Mouse (Mus musculus) kidney, postnatal 0 days (tissue): ENCODE results near the gene Radil. TPM values are rescaled to one million over a fixed set of nuclear protein-coding genes. Genes with fewer than 3 reads are reported as not detected.

Source experiments
- ATAC-seq: fragments of 200-750 bp; cut with Nextera tagmentation; replicated peaks from 2 replicates; pipeline ENCODE4 v1.8.0; 2017; ENCODE audit warnings: low read depth, moderate number of reproducible peaks, moderate TSS enrichment, moderate library complexity; ENCODE audit not compliant: low FRiP score
- DNase-seq: peaks from one replicate; pipeline ENCODE4 v3.0.0-alpha.2; 2016; ENCODE audit warnings: low spot score
- H3K27ac ChIP-seq: fragments of 300-500 bp; sonication (generic); 2 replicates; pipeline ENCODE4 v1.5.1; 2014; ENCODE audit warnings: mild to moderate bottlenecking
- H3K27me3 ChIP-seq: fragments of 300-500 bp; sonication (generic); 2 replicates; pipeline ENCODE4 v1.6.1; 2014; ENCODE audit warnings: low read length, mixed read lengths; ENCODE audit not compliant: insufficient read depth
- H3K36me3 ChIP-seq: fragments of 300-500 bp; sonication (generic); 2 replicates; pipeline ENCODE4 v1.6.1; 2014; ENCODE audit warnings: low read length, mixed read lengths; ENCODE audit not compliant: insufficient read depth
- H3K4me1 ChIP-seq: fragments of 300-500 bp; sonication (generic); replicated peaks from 2 replicates; pipeline ENCODE4 v1.6.1; 2014; ENCODE audit warnings: antibody characterized with exemption, low read length, mixed read lengths; ENCODE audit not compliant: insufficient read depth
- H3K4me2 ChIP-seq: fragments of 300-500 bp; sonication (generic); 2 replicates; pipeline ENCODE4 v1.6.1; 2014; ENCODE audit warnings: mild to moderate bottlenecking, low read length, moderate library complexity, mixed read lengths
- H3K4me3 ChIP-seq: fragments of 300-500 bp; sonication (generic); replicated peaks from 2 replicates; pipeline ENCODE4 v1.5.1; 2014; ENCODE audit warnings: low read depth, low read length
- H3K9ac ChIP-seq: fragments of 300-500 bp; sonication (generic); 2 replicates; pipeline ENCODE4 v1.6.1; 2014; ENCODE audit warnings: low read depth, low read length
- H3K9me3 ChIP-seq: fragments of 300-500 bp; sonication (generic); replicated peaks from 2 replicates; pipeline ENCODE4 v1.6.1; 2016; ENCODE audit warnings: low read length, inconsistent platforms, mixed read lengths
- CTCF ChIP-seq: IDR thresholded peaks from 2 replicates; pipeline ENCODE4 v1.5.1; 2016; ENCODE audit warnings: antibody characterized with exemption, low read depth, mild to moderate bottlenecking, moderate library complexity
- WGBS: fragments of 180-500 bp; shearing (Covaris S2); extraction: QIAGEN DNeasy Blood & Tissue Kit; methylation state at CpG from one replicate; pipeline ENCODE4 v1.1.7; 2014; 5-methylcytosine and 5-hydroxymethylcytosine counted together
- polyA plus RNA-seq: library from polyadenylated mRNA; unstranded; fragments of >200 nt; fragmentation: Nextera tagmentation; extraction: Ambion mirVana; gene quantifications from 2 replicates; pipeline ENCODE4 v1.2.1, GENCODE M21; 2015

Gene Radil
- 0.61 and 1.2 TPM in 2 replicates for polyA plus RNA-seq

DNA sequence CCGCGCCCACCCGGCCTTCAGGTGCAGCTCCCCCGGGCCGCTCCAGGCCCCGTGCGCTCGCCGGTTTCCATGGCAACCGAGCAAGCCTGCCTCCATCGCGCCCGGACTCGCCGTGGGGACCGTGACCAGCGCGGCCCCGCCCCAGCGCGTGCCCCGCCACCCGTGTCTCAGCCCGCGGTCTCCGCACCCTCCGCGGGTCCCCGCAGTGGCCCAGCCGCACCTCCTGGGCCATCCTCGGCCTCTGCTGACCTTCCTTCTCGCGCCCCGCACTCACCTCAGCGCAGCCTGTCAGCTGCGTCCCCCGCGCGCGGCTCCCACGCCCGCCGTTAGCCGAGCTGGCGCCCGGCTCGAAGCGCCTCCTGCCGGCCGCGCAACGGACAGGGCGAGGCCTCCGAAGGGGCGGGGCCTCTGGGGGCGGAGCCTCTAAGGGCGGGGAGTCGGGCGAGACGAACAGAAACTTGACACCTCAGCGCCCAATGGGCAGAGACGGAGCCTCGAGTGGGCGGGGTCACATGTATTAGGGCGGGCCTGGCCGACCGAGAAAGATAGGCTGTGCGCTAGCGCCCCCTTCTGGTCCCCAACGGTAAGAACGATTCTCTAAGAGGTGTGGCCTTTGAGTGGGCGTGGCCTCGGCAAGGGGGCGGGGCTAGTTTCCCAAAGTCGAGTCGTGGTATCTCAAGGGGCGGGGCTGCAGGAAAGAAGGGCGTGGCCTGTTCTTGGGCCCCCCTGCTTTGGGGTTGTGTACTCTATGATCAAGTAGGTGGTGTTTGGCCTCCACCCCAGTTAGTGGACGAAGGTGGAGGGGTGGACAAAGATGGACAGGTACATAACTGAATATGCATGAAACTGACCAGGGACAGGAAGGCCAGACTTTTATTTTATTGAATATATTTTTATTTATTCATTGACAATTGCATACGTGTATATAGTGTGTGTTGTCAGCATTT lies at the start of gene Radil:
Radil (minus strand) TSS at position 393 of the 947 bp plus-strand sequence.
- peak; percentile 90 for TF ChIP-seq CTCF
- WGBS = 2% methylated on average over 79 of the region's 80 CpGs
- DNase-seq (peak; percentile 99), ATAC-seq (peak; percentile 93)
- Histone ChIP-seq H3K9ac (peak within 1 kb of the TSS; percentile 51; the same call in 1 of the 2 replicates), H3K4me2 (peak within 1 kb of the TSS; percentile 99), H3K36me3 (no peaks in the 10 kb centered on the region), H3K27me3 (no peaks in the 10 kb centered on the region), H3K9me3 (no peaks in the 10 kb centered on the region), H3K27ac (0 out of 2 replicates have a peak within 1 kb of the TSS, but pooled peaks have one; percentile 19), H3K4me1 (peaks cover 9% of the 10 kb centered on the region; the same call in 1 of the 2 replicates), H3K4me3 (peak within 1 kb of the TSS; percentile 59)

DNA sequence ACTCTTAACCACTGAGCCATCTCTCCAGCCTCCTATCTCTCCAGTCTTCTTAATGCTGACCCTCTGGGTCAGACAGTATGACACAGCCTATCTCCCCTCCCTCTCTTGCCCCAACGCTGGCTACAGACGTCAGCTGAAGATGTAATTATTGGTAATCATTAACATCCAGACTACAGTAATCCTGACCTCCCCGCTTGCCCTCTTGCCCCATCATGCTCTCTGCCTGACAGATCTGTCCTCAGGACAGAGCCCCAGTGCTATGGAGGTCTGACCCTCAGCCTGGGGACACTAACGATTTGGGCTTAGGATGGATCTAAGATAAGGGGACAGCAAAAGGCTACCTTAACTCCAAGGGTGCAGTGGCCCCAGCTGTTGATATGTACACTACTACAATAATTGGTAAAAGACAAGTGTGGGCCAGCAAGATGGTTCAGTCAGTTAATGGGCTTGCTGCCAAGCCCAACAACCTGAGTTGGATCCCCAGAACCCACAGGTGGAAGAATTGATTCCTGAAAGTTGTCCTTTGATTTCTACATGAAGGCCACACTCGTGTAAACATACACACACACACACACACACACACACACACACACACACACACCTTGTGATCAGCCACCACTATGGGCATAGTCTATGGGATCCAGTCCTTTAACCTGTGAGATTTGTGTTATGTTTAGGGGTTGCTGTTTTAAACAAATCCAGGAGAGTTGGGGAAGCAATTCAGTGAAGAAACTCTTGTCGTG lies 46.9 kb upstream of the Radil start:
- WGBS = 59% methylated on average over 6 of the region's 6 CpGs
- no peak overlapping the region for H3K4me3 ChIP-seq
- no peaks in the 10 kb centered on the region for H3K9me3 ChIP-seq
- H3K9ac ChIP-seq = no peak overlapping the region
- no peak overlapping the region for H3K27ac ChIP-seq
- no peak for TF ChIP-seq CTCF
- no peak overlapping the region for H3K4me2 ChIP-seq
- no peak for DNase-seq
- no peak for ATAC-seq
- H3K4me1 ChIP-seq = no peaks in the 10 kb centered on the region
- no peaks in the 10 kb centered on the region for H3K27me3 ChIP-seq
- H3K36me3 ChIP-seq = no peaks in the 10 kb centered on the region

DNA sequence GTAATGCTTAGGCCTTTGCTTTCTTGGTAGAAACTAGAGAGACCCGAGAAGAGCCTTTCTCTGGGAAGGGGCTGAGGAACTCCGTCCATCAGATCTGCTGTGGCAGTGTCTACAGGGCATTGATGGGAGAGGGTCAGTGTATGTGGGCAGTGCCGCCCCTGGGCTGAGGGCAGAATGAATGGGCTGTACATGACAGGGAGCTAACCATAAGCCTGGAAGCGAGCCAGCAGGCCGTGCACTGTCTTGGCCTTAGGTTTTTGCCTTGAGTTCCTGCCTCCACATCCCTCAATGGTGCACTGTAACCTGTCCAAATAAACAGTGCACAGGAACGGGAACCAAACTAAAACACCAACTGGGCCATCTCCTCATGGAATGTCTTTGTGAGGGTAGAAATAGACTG lies 45.8 kb upstream of the Radil start:
- ATAC-seq (no peak), DNase-seq (no peak)
- Histone ChIP-seq H3K27ac (no peak overlapping the region), H3K9me3 (no peaks in the 10 kb centered on the region), H3K27me3 (no peaks in the 10 kb centered on the region), H3K9ac (no peak overlapping the region), H3K36me3 (no peaks in the 10 kb centered on the region), H3K4me3 (no peak overlapping the region), H3K4me1 (no peaks in the 10 kb centered on the region), H3K4me2 (no peak overlapping the region)
- no peak for TF ChIP-seq CTCF
- 91% methylated on average over 6 of the region's 6 CpGs for WGBS

DNA sequence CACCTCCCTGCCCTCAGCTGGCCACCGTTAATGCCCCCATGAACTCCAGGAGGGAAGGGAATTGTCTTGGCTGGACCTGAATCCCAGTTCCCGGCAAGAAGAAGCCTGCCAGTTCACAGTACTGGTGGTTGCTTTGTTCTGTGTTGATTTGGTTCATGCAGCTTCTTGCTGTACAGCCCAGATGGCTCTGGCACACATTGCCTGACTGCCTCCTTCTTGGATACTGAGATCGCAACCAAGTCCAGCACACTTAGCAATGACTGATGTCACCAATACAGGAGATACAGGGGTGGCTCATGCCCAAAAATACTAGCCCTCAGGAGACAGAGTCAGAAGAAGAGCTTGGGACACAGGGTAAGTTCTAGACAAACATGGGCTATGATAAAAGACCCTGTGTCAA lies 44.8 kb upstream of the Radil start:
- H3K9me3 ChIP-seq = no peaks in the 10 kb centered on the region
- H3K4me2 ChIP-seq = no peak overlapping the region
- no peaks in the 10 kb centered on the region for H3K36me3 ChIP-seq
- H3K9ac ChIP-seq = no peak overlapping the region
- no peak for DNase-seq
- ATAC-seq = no peak
- no peak overlapping the region for H3K27ac ChIP-seq
- H3K4me3 ChIP-seq = no peak overlapping the region
- TF ChIP-seq CTCF = no peak
- 80% methylated on average over 3 of the region's 3 CpGs for WGBS
- no peaks in the 10 kb centered on the region for H3K27me3 ChIP-seq
- no peaks in the 10 kb centered on the region for H3K4me1 ChIP-seq

DNA sequence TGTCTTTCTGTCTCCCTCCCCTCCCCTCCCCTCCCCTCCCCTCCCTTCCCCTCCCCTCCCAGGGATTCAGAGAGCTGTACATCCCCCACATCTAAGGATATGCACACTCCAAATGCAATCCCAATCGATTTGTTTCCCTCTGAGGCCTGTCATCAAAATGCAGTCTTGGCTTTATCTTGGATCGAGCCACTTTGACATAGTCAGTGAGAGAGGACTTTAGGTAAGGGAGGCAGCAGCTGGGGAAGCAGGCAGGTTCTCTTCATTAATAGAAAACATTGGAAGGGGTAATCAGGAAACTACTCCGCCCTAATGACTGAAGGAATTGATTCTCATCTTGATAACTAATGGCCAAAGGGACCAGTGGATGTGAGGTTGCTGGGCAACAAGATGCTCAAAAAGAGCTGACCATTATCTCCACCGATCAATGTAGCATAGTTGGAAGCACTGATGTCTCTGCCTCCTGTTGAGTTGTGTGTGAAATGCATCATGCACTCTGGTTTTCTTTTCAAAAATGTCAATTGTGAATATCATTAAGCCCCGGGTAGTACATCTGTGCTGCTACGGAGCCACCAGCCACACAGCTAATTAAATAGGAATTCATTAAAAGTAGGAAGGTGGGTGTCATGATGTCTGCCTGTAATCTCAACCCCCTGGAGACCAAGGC lies 40.2 kb upstream of the Radil start:
- no peak for TF ChIP-seq CTCF
- WGBS = 83% methylated on average over 6 of the region's 6 CpGs

DNA sequence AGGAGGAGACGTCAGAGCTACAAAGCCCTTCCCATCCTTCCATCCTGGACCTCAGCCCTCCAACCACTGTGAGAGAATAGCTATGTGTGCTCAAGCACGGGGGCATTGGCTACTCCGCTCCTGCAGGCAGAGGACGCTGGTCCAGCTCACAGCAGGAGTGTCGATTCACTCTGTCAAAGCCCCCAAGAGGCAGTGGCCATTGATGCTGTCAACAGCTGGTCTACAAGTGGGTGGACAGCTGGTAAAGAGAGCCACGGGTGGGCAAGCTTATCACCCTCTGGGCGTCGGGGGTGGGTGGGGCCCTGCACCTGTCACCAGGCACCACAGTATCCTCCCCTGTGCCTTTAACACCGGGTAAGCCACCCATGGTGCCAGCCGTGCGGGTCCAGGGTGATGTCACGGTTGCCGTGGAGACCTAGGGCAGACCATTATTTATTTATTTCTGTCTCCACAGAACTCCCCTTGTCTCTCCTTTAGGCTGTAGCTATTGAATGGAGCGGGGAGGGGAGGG lies 32.8 kb upstream of the Radil start:
- DNase-seq = no peak
- H3K36me3 ChIP-seq = no peaks in the 10 kb centered on the region
- TF ChIP-seq CTCF = no peak
- no peaks in the 10 kb centered on the region for H3K4me1 ChIP-seq
- H3K9me3 ChIP-seq = no peaks in the 10 kb centered on the region
- no peak overlapping the region for H3K27ac ChIP-seq
- no peak; the same call in 1 of the 2 replicates for ATAC-seq
- 50% methylated on average over 14 of the region's 14 CpGs for WGBS
- H3K4me3 ChIP-seq = no peak overlapping the region
- H3K27me3 ChIP-seq = no peaks in the 10 kb centered on the region
- no peak overlapping the region for H3K9ac ChIP-seq
- no peak overlapping the region for H3K4me2 ChIP-seq

More for the DNA sequence above, 40.2 kb upstream of the Radil start:
- no peaks in the 10 kb centered on the region for H3K36me3 ChIP-seq
- H3K9me3 ChIP-seq = no peaks in the 10 kb centered on the region
- H3K4me2 ChIP-seq = no peak overlapping the region
- no peaks in the 10 kb centered on the region for H3K27me3 ChIP-seq
- no peak overlapping the region for H3K27ac ChIP-seq
- no peak overlapping the region for H3K9ac ChIP-seq
- DNase-seq (no peak), ATAC-seq (no peak)
- H3K4me3 ChIP-seq = no peak overlapping the region
- no peaks in the 10 kb centered on the region for H3K4me1 ChIP-seq
